Mouse (Mus musculus) adrenal gland (tissue): ENCODE measurements around the gene Chchd6.

Experiments used
- intact Hi-C: fragments of 180-260 bp; cut with DNase I; formaldehyde crosslinking; loops from one replicate; pipeline ENCODE4 v1.15.1; 2025

Chchd6 gene

GRCm38 (mm10) chr6:89456409-89456961 lies 139.0 kb downstream of the Chchd6 start:
- intact Hi-C loops = no loop called here

- intact Hi-C loops = no loop called here
Measured at GRCm38 (mm10) chr6:89455523-89456000, 139.9 kb downstream of the Chchd6 start.

GRCm38 (mm10) chr6:89454437-89454836 lies 141.0 kb downstream of the Chchd6 start:
- intact Hi-C loops = loop anchor here (5.0 kb wide), 1 partner anchor 37 kb away; no protein-coding TSS in a partner anchor

- intact Hi-C loops = loop anchor here (5.0 kb wide), 1 partner anchor 36 kb away; no protein-coding TSS in a partner anchor
Measured at GRCm38 (mm10) chr6:89452976-89453674, 142.3 kb downstream of the Chchd6 start.

GRCm38 (mm10) chr6:89452356-89452755 lies 143.1 kb downstream of the Chchd6 start:
- intact Hi-C loops = loop anchor here (5.0 kb wide), 1 partner anchor 35 kb away; no protein-coding TSS in a partner anchor

- intact Hi-C loops = no loop called here
Measured at GRCm38 (mm10) chr6:89448736-89449135, 146.7 kb downstream of the Chchd6 start.

- intact Hi-C loops = no loop called here
Measured at GRCm38 (mm10) chr6:89440671-89441070, 154.8 kb downstream of the Chchd6 start.

GRCm38 (mm10) chr6:89431920-89432482 lies 163.5 kb downstream of the Chchd6 start:
- intact Hi-C loops = no loop called here

- intact Hi-C loops = no loop called here
Measured at GRCm38 (mm10) chr6:89430749-89431148, 164.7 kb downstream of the Chchd6 start.

- intact Hi-C loops = no loop called here
Measured at GRCm38 (mm10) chr6:89428661-89429375, 166.6 kb downstream of the Chchd6 start.

- intact Hi-C loops = no loop called here
Measured at GRCm38 (mm10) chr6:89424461-89424860, 171.0 kb downstream of the Chchd6 start.

GRCm38 (mm10) chr6:89422621-89423020 lies 172.8 kb downstream of the Chchd6 start:
- intact Hi-C loops = no loop called here

GRCm38 (mm10) chr6:89421922-89422321 lies 173.5 kb downstream of the Chchd6 start:
- intact Hi-C loops = no loop called here

GRCm38 (mm10) chr6:89421503-89421902 lies 173.9 kb downstream of the Chchd6 start:
- intact Hi-C loops = no loop called here

- intact Hi-C loops = no loop called here
Measured at GRCm38 (mm10) chr6:89420756-89421155, 174.7 kb downstream of the Chchd6 start.

GRCm38 (mm10) chr6:89420110-89420509 lies 175.3 kb downstream of the Chchd6 start:
- intact Hi-C loops = no loop called here

- intact Hi-C loops = loop anchor here (5.0 kb wide), 1 partner anchor 33 kb away; no protein-coding TSS in a partner anchor
Measured at GRCm38 (mm10) chr6:89419066-89419815, 176.2 kb downstream of the Chchd6 start.

- intact Hi-C loops = loop anchor here (5.0 kb wide), 1 partner anchor 36 kb away; no protein-coding TSS in a partner anchor
Measured at GRCm38 (mm10) chr6:89416030-89416595, 179.3 kb downstream of the Chchd6 start.

- intact Hi-C loops = loop anchor here (5.0 kb wide), 1 partner anchor 37 kb away; no protein-coding TSS in a partner anchor
Measured at GRCm38 (mm10) chr6:89415091-89415490, 180.4 kb downstream of the Chchd6 start.

GRCm38 (mm10) chr6:89414126-89414525 lies 181.3 kb downstream of the Chchd6 start:
- intact Hi-C loops = no loop called here
